Mouse (Mus musculus) left cerebral cortex, adult 2 months (tissue): Measurements from ENCODE around the gene Mgat4a. TPM values are rescaled to one million over a fixed set of nuclear protein-coding genes. Genes with fewer than 3 reads are reported as not detected.
"Not testable (repeated sequence)": the region's sequence is repeated elsewhere in the genome, so short reads cannot be mapped to it uniquely, and the experiment has no call there.

Source experiments
- DNase-seq, 2 experiments: peaks; one replicate each; pipeline ENCODE4 v3.0.0; 2021 to 2022; ENCODE audit warnings: low spot score in 2 of 2, mixed read lengths in 1 of 2; ENCODE audit errors: extremely low spot score in 1 of 2
- H3K27ac ChIP-seq: fragments of 200-600 bp; 2 replicates; pipeline ENCODE4 v1.8.1; 2022
- H3K4me3 ChIP-seq: fragments of 200-600 bp; 2 replicates; pipeline ENCODE4 v1.8.1; 2022
- CTCF ChIP-seq: fragments of 200-600 bp; IDR thresholded peaks from 2 replicates; pipeline ENCODE4 v1.8.1; 2022; ENCODE audit warnings: antibody characterized with exemption, mild to moderate bottlenecking, moderate library complexity
- intact Hi-C: fragments of 180-260 bp; cut with DNase I; formaldehyde crosslinking; loops from one replicate; pipeline ENCODE4 v1.15.1; 2025
- total RNA-seq, 2 experiments: library from RNA; stranded (reverse); gene quantifications; 2 replicates each; pipeline ENCODE4 v1.2.3; 2021

The Mgat4a gene
- total RNA-seq, 2 experiments from 2014 or later = 30.1 to 32.2 TPM

DNA sequence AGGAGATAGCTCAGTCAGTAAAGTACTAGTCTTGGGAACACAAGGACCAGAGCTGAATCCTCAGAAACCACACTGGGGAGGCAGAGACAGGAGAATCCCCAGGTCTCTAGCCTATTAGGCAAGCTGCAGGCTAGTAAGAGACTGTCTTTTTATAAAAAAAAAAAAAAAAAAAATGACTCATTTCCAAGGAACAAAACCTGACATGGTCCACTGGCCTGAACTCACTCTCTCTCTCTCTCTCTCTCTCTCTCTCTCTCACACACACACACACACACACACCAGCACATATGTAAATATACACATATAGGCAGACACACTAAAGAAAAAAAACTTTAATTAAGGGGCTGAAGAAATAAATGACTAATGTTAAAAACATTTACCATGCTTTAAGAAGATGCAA, 14.6 kb downstream of the Mgat4a start:
- Histone ChIP-seq H3K4me3 (no peak overlapping the region), H3K27ac (no peak overlapping the region)
- intact Hi-C loops = no loop called here
- DNase-seq = no peak
- no peak for TF ChIP-seq CTCF

DNA sequence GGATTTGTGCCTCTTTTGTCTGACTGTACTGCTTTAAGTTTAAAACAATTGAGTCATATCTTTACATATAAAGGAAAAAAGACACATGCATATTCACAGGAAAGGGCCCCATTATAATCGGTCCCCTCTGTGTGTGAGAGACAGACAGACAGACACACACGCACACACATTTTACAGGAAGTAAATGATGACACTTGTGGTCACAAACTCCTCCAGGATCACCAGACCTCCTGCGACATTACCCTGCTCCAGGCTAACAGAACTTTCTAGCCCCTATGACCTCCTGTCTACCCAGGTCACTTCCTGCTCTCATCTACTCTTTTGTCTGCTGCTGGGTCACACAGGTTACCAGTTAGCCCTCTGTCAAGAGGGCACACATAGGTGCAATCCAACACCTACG, 16.1 kb downstream of the Mgat4a start:
- no peak for TF ChIP-seq CTCF
- Histone ChIP-seq H3K4me3 (no peak overlapping the region), H3K27ac (no peak overlapping the region)
- DNase-seq = no peak
- intact Hi-C loops = no loop called here

DNA sequence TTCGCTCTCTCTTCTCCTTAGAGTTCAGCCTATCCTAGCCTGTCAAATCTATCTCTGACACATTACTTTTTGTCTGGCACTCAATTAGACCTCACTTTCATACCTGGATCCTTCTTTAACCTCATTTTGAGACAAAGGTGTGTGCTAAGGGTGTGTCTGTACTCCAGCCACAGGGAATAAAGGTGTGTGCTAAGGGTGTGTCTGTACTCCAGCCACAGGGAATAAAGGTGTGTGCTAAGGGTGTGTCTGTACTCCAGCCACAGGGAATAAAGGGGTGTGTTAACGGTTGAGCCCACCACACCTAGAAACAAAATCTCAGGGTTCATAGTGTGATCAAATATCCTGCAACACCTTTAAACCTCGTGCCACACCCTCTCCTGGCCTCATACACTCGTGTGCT, 16.7 kb downstream of the Mgat4a start:
- H3K4me3 ChIP-seq, DNase-seq, intact Hi-C loops, H3K27ac ChIP-seq: not testable (repeated sequence)

DNA sequence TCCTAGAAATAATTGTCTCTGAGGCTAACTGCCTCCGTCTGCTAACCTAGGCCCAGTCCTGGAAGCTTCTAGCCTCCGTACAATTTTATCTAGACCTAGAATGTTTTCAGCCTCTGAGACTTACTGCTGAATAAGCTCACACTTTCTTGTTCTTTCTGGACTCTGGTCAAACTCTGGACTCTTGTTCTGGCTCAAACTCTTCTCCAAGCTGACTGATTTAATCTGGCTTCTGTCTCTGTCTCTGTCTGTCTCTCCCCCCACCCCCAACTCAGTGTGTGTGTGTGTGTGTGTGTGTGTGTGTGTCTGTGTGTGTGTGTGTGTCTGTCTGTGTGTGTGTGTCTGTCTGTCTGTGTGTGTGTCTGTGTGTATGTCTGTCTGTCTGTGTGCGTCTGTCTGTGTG, 17.3 kb downstream of the Mgat4a start:
- DNase-seq, H3K4me3 ChIP-seq, H3K27ac ChIP-seq, intact Hi-C loops: not testable (repeated sequence)

DNA sequence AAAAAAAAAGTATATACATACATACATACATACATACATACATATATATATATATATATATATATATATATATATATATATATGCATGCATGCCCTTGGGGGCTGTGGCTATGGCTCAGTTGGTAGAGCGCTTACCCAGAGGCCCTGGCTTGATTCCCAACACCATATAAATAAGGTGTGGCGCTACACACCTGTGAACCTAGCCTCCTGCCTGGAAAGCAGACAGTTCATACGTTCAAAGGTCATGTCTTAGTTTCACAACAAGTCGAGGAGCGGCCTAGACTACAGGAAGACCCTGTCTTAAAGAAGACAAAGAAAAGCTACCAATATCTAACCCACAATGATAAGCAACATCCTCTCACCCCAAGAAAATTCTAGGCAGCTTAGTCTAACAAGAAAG, 18.7 kb downstream of the Mgat4a start:
- TF ChIP-seq CTCF = no peak
- intact Hi-C loops = no loop called here
- Histone ChIP-seq H3K4me3 (no peak overlapping the region), H3K27ac (no peak overlapping the region)
- DNase-seq = no peak

DNA sequence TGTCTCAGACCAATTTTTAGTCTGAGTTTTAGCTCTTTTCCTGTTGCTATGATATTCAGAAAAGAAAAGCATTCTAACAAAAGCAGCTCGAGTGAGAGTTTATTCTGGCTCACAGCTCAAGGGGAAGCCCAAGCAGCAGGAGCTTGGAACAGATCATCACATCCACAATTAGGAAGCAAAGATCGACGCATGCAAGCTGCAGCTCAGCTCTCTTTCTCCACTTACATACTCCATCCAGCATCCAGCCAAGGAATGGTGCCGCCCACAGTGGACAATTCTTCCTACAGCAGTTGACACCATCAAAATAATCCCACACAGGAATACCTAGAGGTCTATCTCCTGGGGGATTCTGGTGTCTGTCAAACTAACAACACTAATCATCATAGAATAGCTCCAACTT, 22.0 kb downstream of the Mgat4a start:
- intact Hi-C loops = no loop called here
- Histone ChIP-seq H3K27ac (no peak overlapping the region), H3K4me3 (no peak overlapping the region)
- no peak for DNase-seq
- no peak for TF ChIP-seq CTCF

- H3K4me3 ChIP-seq = no peak overlapping the region
- no peak for TF ChIP-seq CTCF
- intact Hi-C loops = no loop called here
- DNase-seq = no peak
- H3K27ac ChIP-seq = no peak overlapping the region; the same call in 1 of the 2 replicates
Measured at GRCm38 (mm10) chr1:37518124-37518720, 22.6 kb downstream of the Mgat4a start.

- Histone ChIP-seq H3K27ac (no peak overlapping the region), H3K4me3 (no peak overlapping the region)
- TF ChIP-seq CTCF = no peak
- DNase-seq = no peak
- intact Hi-C loops = no loop called here
Measured at GRCm38 (mm10) chr1:37512961-37513431, 27.8 kb downstream of the Mgat4a start.

- no peak for TF ChIP-seq CTCF
- intact Hi-C loops = no loop called here
- Histone ChIP-seq H3K27ac (no peak overlapping the region), H3K4me3 (no peak overlapping the region)
- peak in 1 of 2 experiments; percentile 12 for DNase-seq
Measured at GRCm38 (mm10) chr1:37512109-37512640, 28.6 kb downstream of the Mgat4a start.

- DNase-seq = no peak
- TF ChIP-seq CTCF = no peak
- no peak overlapping the region for H3K27ac ChIP-seq
- intact Hi-C loops = no loop called here
- no peak overlapping the region for H3K4me3 ChIP-seq
Measured at GRCm38 (mm10) chr1:37510193-37510592, 30.6 kb downstream of the Mgat4a start.

DNA sequence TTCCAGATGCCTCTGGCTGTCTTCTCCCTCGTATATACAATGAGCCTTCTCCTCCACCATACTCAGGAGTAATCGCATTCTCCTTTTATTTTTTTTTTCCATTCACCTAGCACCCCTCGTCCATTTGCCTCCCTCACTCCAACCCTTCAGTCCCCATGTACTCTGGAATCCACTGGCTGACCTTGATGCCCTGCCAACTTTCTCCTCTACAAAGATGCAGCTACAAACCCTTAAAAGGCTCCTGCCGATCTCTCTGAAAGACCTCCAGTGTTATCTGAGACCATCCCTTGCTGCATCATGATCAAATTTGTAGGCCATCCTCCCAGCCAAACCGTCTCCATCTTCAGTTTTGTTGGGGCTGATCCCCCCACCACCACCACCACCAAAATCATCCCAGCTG, 31.4 kb downstream of the Mgat4a start:
- no peak overlapping the region for H3K4me3 ChIP-seq
- no peak for TF ChIP-seq CTCF
- H3K27ac ChIP-seq = no peak overlapping the region
- no peak for DNase-seq
- intact Hi-C loops = no loop called here

DNA sequence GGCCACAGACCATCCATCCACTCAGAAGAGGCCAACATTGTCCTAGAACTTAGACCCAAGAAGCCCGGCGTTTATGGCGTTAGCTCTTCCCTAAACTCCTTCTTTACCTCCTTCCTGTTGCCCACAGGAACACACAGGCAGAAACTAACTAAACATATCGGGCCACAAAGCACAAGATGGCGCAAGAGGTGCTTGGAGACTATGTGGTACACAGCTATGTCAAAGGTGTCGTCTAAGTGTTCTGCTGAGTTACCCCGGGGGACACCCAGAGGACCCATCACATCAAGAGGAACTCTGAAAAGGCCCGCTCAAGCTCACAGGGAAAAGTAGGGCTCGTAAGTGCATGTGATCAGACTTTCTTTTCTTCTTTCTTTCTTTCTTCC, 35.5 kb downstream of the Mgat4a start:
- intact Hi-C loops = no loop called here

DNA sequence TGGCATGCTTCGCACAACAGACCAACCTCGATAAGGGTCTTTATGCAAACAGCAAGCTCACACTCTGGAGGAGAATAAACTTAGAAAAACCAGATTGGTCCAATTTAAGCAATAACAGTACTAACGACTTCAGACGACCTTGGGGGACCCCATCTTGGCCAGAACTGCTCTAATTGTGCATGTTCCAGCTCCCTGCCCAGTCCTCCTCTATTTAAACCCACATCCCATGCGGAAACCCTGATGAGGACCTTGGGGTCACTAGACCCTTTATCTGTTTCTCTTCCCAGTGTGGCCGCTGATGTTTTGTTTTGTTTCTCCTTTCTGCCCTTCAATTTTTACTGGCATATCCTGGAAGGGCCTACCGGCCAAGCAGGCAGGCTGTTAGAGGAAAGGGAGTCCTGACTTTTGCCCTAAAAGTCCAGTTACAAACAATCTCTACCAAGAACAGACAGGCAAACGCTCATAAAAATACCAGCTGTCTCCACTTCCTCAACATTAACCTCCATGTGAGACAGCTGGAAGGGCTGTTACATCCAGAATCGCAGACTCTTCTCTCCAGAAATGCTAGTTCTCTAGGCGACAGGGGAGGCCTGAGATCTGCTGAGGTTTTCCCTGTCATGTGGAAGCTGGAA, 36.0 kb downstream of the Mgat4a start:
- no peak overlapping the region for H3K27ac ChIP-seq
- H3K4me3 ChIP-seq = no peak overlapping the region
- TF ChIP-seq CTCF = no peak
- DNase-seq = no peak
- intact Hi-C loops = no loop called here

More for the DNA sequence above, 35.5 kb downstream of the Mgat4a start:
- no peak overlapping the region for H3K27ac ChIP-seq
- no peak for TF ChIP-seq CTCF
- no peak for DNase-seq
- no peak overlapping the region for H3K4me3 ChIP-seq
